Mouse (Mus musculus) bone marrow, adult 2 months (tissue): ENCODE data around the gene Tfip11.

ENCODE experiments used
- CTCF ChIP-seq: fragments of 200-500 bp; IDR thresholded peaks from 2 replicates; pipeline ENCODE4 v1.5.1; 2011; ENCODE audit warnings: low read length, control low read depth; ENCODE audit not compliant: control insufficient read depth, insufficient read depth
- POLR2A ChIP-seq: fragments of 200-500 bp; IDR thresholded peaks from 2 replicates; pipeline ENCODE4 v1.6.1; 2011; ENCODE audit warnings: low read depth, mild to moderate bottlenecking, control low read depth, low read length, borderline replicate concordance; ENCODE audit not compliant: control insufficient read depth

GRCm38 (mm10) chr5:112355493-112355892, 29.3 kb downstream of the Tfip11 start:
- TF ChIP-seq CTCF (no peak), POLR2A (no peak)
